Mouse (Mus musculus) liver, embryonic 16.5 days (tissue): ENCODE measurements around the gene Emp2. TPM values are rescaled to one million over a fixed set of nuclear protein-coding genes. Genes with fewer than 3 reads are reported as not detected.

Source experiments
- ATAC-seq: fragments of 200-750 bp; cut with Nextera tagmentation; 2 replicates; pipeline ENCODE4 v1.8.0; 2017; ENCODE audit warnings: low read depth, mild to moderate bottlenecking, moderate number of reproducible peaks, moderate library complexity
- H3K27ac ChIP-seq: fragments of 300-500 bp; sonication (generic); 2 replicates; pipeline ENCODE4 v1.5.1; 2014; ENCODE audit warnings: mild to moderate bottlenecking, low read length
- H3K27me3 ChIP-seq: fragments of 300-500 bp; sonication (generic); 2 replicates; pipeline ENCODE4 v1.6.1; 2014; ENCODE audit warnings: low read depth, low read length, mixed read lengths; ENCODE audit not compliant: control insufficient read depth, insufficient read depth
- H3K36me3 ChIP-seq: fragments of 300-500 bp; sonication (generic); 2 replicates; pipeline ENCODE4 v1.6.1; 2014; ENCODE audit warnings: mild to moderate bottlenecking; ENCODE audit not compliant: control insufficient read depth, insufficient read depth
- H3K4me1 ChIP-seq: fragments of 300-500 bp; sonication (generic); 2 replicates; pipeline ENCODE4 v1.6.1; 2014; ENCODE audit warnings: low read depth, low read length, mixed read lengths; ENCODE audit not compliant: control insufficient read depth
- H3K4me2 ChIP-seq: fragments of 300-500 bp; sonication (generic); 2 replicates; pipeline ENCODE4 v1.6.1; 2014; ENCODE audit warnings: low read depth, low read length, mixed read lengths
- H3K4me3 ChIP-seq: fragments of 300-500 bp; sonication (generic); 2 replicates; pipeline ENCODE4 v1.5.1; 2014; ENCODE audit warnings: low read depth, mild to moderate bottlenecking, low read length
- H3K9ac ChIP-seq: fragments of 300-500 bp; sonication (generic); 2 replicates; pipeline ENCODE4 v1.6.1; 2014; ENCODE audit warnings: low read depth, low read length
- H3K9me3 ChIP-seq: fragments of 300-500 bp; sonication (generic); replicated peaks from 2 replicates; pipeline ENCODE4 v1.6.1; 2016; ENCODE audit warnings: low read length; ENCODE audit not compliant: control insufficient read depth
- WGBS: fragments of 180-500 bp; shearing (Covaris S2); extraction: QIAGEN DNeasy Blood & Tissue Kit; methylation state at CpG from one replicate; pipeline ENCODE4 v1.1.7; 2014; ENCODE audit not compliant: insufficient replicate concordance; 5-methylcytosine and 5-hydroxymethylcytosine counted together
- polyA plus RNA-seq: library from polyadenylated mRNA; unstranded; fragments of >200 nt; fragmentation: Nextera tagmentation; extraction: Ambion mirVana; gene quantifications from 2 replicates; pipeline ENCODE4 v1.2.1, GENCODE M21; 2015

The Emp2 gene
- polyA plus RNA-seq, 1 experiment from 2014 or later: 6.7 TPM

- H3K36me3 ChIP-seq: no peaks in the 10 kb centered on the region
- H3K9ac ChIP-seq: no peak overlapping the region
- no peaks in the 10 kb centered on the region for H3K4me1 ChIP-seq
- WGBS: 57% methylated on average over 4 of the region's 4 CpGs
- ATAC-seq: no peak
- no peak overlapping the region for H3K4me2 ChIP-seq
- H3K4me3 ChIP-seq: no peak overlapping the region
- no peaks in the 10 kb centered on the region for H3K9me3 ChIP-seq
- H3K27ac ChIP-seq: no peak overlapping the region
- H3K27me3 ChIP-seq: no peaks in the 10 kb centered on the region
Observed at GRCm38 (mm10) chr16:10341110-10341509, 27.3 kb upstream of the Emp2 start.

GRCm38 (mm10) chr16:10339930-10340329 is 26.2 kb upstream of the Emp2 start:
- no peaks in the 10 kb centered on the region for H3K27me3 ChIP-seq
- H3K4me2 ChIP-seq: no peak overlapping the region
- no peak overlapping the region for H3K27ac ChIP-seq
- no peak for ATAC-seq
- H3K4me3 ChIP-seq: no peak overlapping the region
- H3K36me3 ChIP-seq: no peaks in the 10 kb centered on the region
- no peak overlapping the region for H3K9ac ChIP-seq
- no peaks in the 10 kb centered on the region for H3K9me3 ChIP-seq
- WGBS: 76% methylated on average over 10 of the region's 10 CpGs
- no peaks in the 10 kb centered on the region for H3K4me1 ChIP-seq

- no peak for ATAC-seq
- 65% methylated on average over 5 of the region's 5 CpGs for WGBS
Observed at GRCm38 (mm10) chr16:10338601-10339000, 24.8 kb upstream of the Emp2 start.

GRCm38 (mm10) chr16:10337422-10338197 is 23.8 kb upstream of the Emp2 start:
- H3K4me2 ChIP-seq: no peak overlapping the region
- H3K9ac ChIP-seq: no peak overlapping the region
- H3K27ac ChIP-seq: no peak overlapping the region
- WGBS: 63% methylated on average over 13 of the region's 13 CpGs
- H3K9me3 ChIP-seq: no peaks in the 10 kb centered on the region
- no peaks in the 10 kb centered on the region for H3K36me3 ChIP-seq
- no peak overlapping the region for H3K4me3 ChIP-seq
- no peaks in the 10 kb centered on the region for H3K27me3 ChIP-seq
- no peak for ATAC-seq
- H3K4me1 ChIP-seq: no peaks in the 10 kb centered on the region

More at GRCm38 (mm10) chr16:10338601-10339000, 24.8 kb upstream of the Emp2 start:
- H3K9me3 ChIP-seq: no peaks in the 10 kb centered on the region
- no peak overlapping the region for H3K4me3 ChIP-seq
- no peaks in the 10 kb centered on the region for H3K27me3 ChIP-seq
- H3K4me1 ChIP-seq: no peaks in the 10 kb centered on the region
- no peak overlapping the region for H3K4me2 ChIP-seq
- no peak overlapping the region for H3K9ac ChIP-seq
- H3K36me3 ChIP-seq: no peaks in the 10 kb centered on the region
- H3K27ac ChIP-seq: no peak overlapping the region

GRCm38 (mm10) chr16:10336454-10337421 is 23.0 kb upstream of the Emp2 start:
- Histone ChIP-seq H3K4me1 (no peaks in the 10 kb centered on the region), H3K4me2 (no peak overlapping the region), H3K4me3 (no peak overlapping the region), H3K27me3 (no peaks in the 10 kb centered on the region), H3K9ac (no peak overlapping the region), H3K9me3 (no peaks in the 10 kb centered on the region), H3K36me3 (no peaks in the 10 kb centered on the region), H3K27ac (no peak overlapping the region)
- no peak for ATAC-seq
- WGBS: 65% methylated on average over 19 of the region's 19 CpGs

GRCm38 (mm10) chr16:10335953-10336352 is 22.2 kb upstream of the Emp2 start:
- Histone ChIP-seq H3K4me1 (no peaks in the 10 kb centered on the region), H3K36me3 (no peaks in the 10 kb centered on the region), H3K9me3 (no peaks in the 10 kb centered on the region), H3K4me3 (no peak overlapping the region), H3K4me2 (no peak overlapping the region), H3K9ac (no peak overlapping the region), H3K27me3 (no peaks in the 10 kb centered on the region), H3K27ac (no peak overlapping the region)
- ATAC-seq: no peak
- 56% methylated on average over 2 of the region's 2 CpGs for WGBS

- Histone ChIP-seq H3K27me3 (no peaks in the 10 kb centered on the region), H3K4me3 (no peak overlapping the region), H3K4me1 (no peaks in the 10 kb centered on the region; the same call in 1 of the 2 replicates), H3K9ac (no peak overlapping the region), H3K27ac (no peak overlapping the region), H3K9me3 (no peaks in the 10 kb centered on the region), H3K36me3 (no peaks in the 10 kb centered on the region), H3K4me2 (no peak overlapping the region)
- no peak for ATAC-seq
- WGBS: 29% methylated on average over 7 of the region's 7 CpGs
Observed at GRCm38 (mm10) chr16:10332732-10333131, 19.0 kb upstream of the Emp2 start.

GRCm38 (mm10) chr16:10330586-10331495 is 17.1 kb upstream of the Emp2 start:
- 53% methylated on average over 12 of the region's 12 CpGs for WGBS
- H3K27ac ChIP-seq: no peak overlapping the region
- no peak overlapping the region for H3K4me2 ChIP-seq
- no peak for ATAC-seq
- H3K9me3 ChIP-seq: no peaks in the 10 kb centered on the region
- H3K4me1 ChIP-seq: no peaks in the 10 kb centered on the region; the same call in 1 of the 2 replicates
- no peak overlapping the region for H3K9ac ChIP-seq
- H3K4me3 ChIP-seq: no peak overlapping the region
- no peaks in the 10 kb centered on the region for H3K36me3 ChIP-seq
- H3K27me3 ChIP-seq: no peaks in the 10 kb centered on the region
